Mouse (Mus musculus): ENCODE measurements around the gene Ppp1r12c.

Ppp1r12c gene

GRCm38 (mm10) chr7:4515853-4516252 is 14.4 kb upstream of the Ppp1r12c start:
- DNase-seq = no peak

GRCm38 (mm10) chr7:4513829-4514712 is 12.6 kb upstream of the Ppp1r12c start:
- no peak for DNase-seq

- peak in 1 of 2 experiments; percentile 66 for DNase-seq
Measured at GRCm38 (mm10) chr7:4513236-4513635, 11.8 kb upstream of the Ppp1r12c start.

GRCm38 (mm10) chr7:4511489-4512224 is 10.2 kb upstream of the Ppp1r12c start:
- no peak for DNase-seq

- peak; percentile 82 to 89 for DNase-seq
Measured at GRCm38 (mm10) chr7:4509863-4510608, 8.6 kb upstream of the Ppp1r12c start.

- DNase-seq = no peak
Measured at GRCm38 (mm10) chr7:4508739-4509116, 7.2 kb upstream of the Ppp1r12c start.

GRCm38 (mm10) chr7:4508062-4508738 is 6.7 kb upstream of the Ppp1r12c start:
- no peak for DNase-seq

GRCm38 (mm10) chr7:4507220-4507619 is 5.7 kb upstream of the Ppp1r12c start:
- no peak for DNase-seq

- no peak for DNase-seq
Measured at GRCm38 (mm10) chr7:4504646-4505435, 3.4 kb upstream of the Ppp1r12c start.

GRCm38 (mm10) chr7:4503858-4504257 is 2.4 kb upstream of the Ppp1r12c start:
- no peak for DNase-seq

- no peak for DNase-seq
Measured at GRCm38 (mm10) chr7:4503100-4503499, 1.6 kb upstream of the Ppp1r12c start.

GRCm38 (mm10) chr7:4502421-4503090 is 1.1 kb upstream of the Ppp1r12c start:
- DNase-seq = peak; percentile 46 to 78

- DNase-seq = peak in 1 of 2 experiments; percentile 56
Measured at GRCm38 (mm10) chr7:4500892-4501471, 498 bp downstream of the Ppp1r12c start.

- DNase-seq = no peak
Measured at GRCm38 (mm10) chr7:4499034-4499433, 2.4 kb downstream of the Ppp1r12c start.

GRCm38 (mm10) chr7:4498251-4498650 is 3.2 kb downstream of the Ppp1r12c start:
- peak; percentile 63 to 75 for DNase-seq

- no peak for DNase-seq
Measured at GRCm38 (mm10) chr7:4497271-4497903, 4.1 kb downstream of the Ppp1r12c start.

GRCm38 (mm10) chr7:4496468-4496867 is 5.0 kb downstream of the Ppp1r12c start:
- DNase-seq = no peak

- DNase-seq = no peak
Measured at GRCm38 (mm10) chr7:4493991-4494390, 7.5 kb downstream of the Ppp1r12c start.

GRCm38 (mm10) chr7:4492284-4493224 is 8.9 kb downstream of the Ppp1r12c start:
- DNase-seq = no peak

Measured in kidney, postnatal 36 days (tissue).